Mouse (Mus musculus) liver, adult 2 months (tissue): ENCODE measurements at regions not wholly inside any gene's neighbourhood (a gene's known extent, or its start where the extent isn't known, plus 50 kb on each side); places are given as distances from the start of the nearest gene placed in this dataset.

Experiments
- DNase-seq: peaks from one replicate; pipeline ENCODE4 v3.0.0-alpha.2; 2011; ENCODE audit warnings: low read depth, low spot score; ENCODE audit errors: extremely low read depth
- H3K27ac ChIP-seq: fragments of 200-500 bp; replicated peaks from 2 replicates; pipeline ENCODE4 v1.5.1; 2012; ENCODE audit warnings: low read depth, mild to moderate bottlenecking, control low read depth, inconsistent platforms, low read length; ENCODE audit not compliant: insufficient read depth
- H3K27me3 ChIP-seq: fragments of 200-500 bp; 2 replicates; pipeline ENCODE4 v1.6.1; 2012; ENCODE audit warnings: mild to moderate bottlenecking, moderate library complexity, low read length, inconsistent platforms; ENCODE audit not compliant: control insufficient read depth, insufficient read depth
- H3K36me3 ChIP-seq: fragments of 200-500 bp; 2 replicates; pipeline ENCODE4 v1.6.1; 2012; ENCODE audit warnings: low read length, inconsistent platforms; ENCODE audit not compliant: control insufficient read depth, insufficient read depth
- H3K4me1 ChIP-seq: fragments of 200-500 bp; 2 replicates; pipeline ENCODE4 v1.6.1; 2011; ENCODE audit warnings: low read length; ENCODE audit not compliant: control insufficient read depth, insufficient read depth
- H3K4me3 ChIP-seq: fragments of 200-500 bp; 2 replicates; pipeline ENCODE4 v1.5.1; 2011; ENCODE audit warnings: low read depth, mild to moderate bottlenecking, control low read depth, low read length, moderate library complexity; ENCODE audit not compliant: insufficient read depth
- H3K79me2 ChIP-seq: fragments of 200-500 bp; 2 replicates; pipeline ENCODE4 v1.6.1; 2012; ENCODE audit warnings: inconsistent platforms, mild to moderate bottlenecking, low read length, moderate library complexity; ENCODE audit not compliant: control insufficient read depth, insufficient read depth
- H3K9ac ChIP-seq: fragments of 200-500 bp; 2 replicates; pipeline ENCODE4 v1.6.1; 2012; ENCODE audit warnings: low read depth, mild to moderate bottlenecking, control low read depth, inconsistent platforms, low read length
- CTCF ChIP-seq: fragments of 200-500 bp; IDR thresholded peaks from 2 replicates; pipeline ENCODE4 v1.5.1; 2011; ENCODE audit warnings: low read depth, low read length, control low read depth
- POLR2A ChIP-seq: fragments of 200-500 bp; IDR thresholded peaks from 2 replicates; pipeline ENCODE4 v1.6.1; 2011; ENCODE audit warnings: low read length, control low read depth; ENCODE audit not compliant: insufficient read depth; ENCODE audit errors: extremely low read depth
- WGBS: fragments of 180-500 bp; shearing (Covaris S2); methylation state at CpG from one replicate; pipeline ENCODE4 v1.1.7; 2018; 5-methylcytosine and 5-hydroxymethylcytosine counted together

DNA sequence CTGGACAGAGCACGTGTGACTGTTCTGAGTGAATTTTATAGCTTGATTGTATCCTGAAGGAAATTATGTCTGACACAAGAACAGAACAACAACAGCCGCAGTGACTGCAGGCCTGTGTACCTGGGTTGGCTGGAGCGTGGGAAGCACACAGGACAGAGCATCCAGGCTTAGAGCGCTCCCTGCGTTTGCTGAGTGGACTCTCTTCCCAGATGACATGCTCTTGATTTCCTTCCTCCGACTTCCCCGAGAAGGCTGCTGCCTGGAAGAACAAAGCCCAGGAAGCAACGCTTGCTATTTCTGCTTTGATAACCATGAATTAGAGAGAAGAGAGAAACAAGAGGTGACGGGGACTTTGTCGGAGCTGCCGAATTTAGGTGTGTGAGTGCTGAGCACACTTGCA lies 532.2 kb downstream of the 1810013L24Rik start:
- no peak for DNase-seq
- Histone ChIP-seq H3K27me3 (no peaks in the 10 kb centered on the region), H3K79me2 (no peaks in the 10 kb centered on the region), H3K9ac (no peak overlapping the region), H3K27ac (no peak overlapping the region), H3K36me3 (no peaks in the 10 kb centered on the region), H3K4me1 (no peaks in the 10 kb centered on the region), H3K4me3 (no peak overlapping the region)
- WGBS, result 51% methylated on average over 11 of the region's 11 CpGs
- no peak for TF ChIP-seq POLR2A
- no peak for TF ChIP-seq CTCF

DNA sequence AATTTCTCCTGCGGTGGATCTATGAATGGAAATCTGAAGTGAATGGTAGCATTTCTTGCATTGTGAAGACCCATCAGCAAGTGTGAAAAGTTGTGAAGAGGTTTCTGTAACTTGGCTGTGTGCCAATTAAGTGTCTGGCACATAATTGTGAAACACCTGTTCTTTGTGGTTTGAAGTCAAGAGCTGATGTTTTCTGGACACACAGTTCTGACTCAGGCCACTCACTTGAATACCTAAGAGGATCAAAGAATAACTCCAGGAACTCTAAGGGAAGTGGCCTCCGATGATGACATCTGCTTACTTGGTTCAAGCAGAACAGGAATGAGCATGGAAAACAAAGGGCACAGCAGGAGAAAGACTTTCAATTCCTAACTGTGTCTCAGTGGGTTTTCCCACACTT lies 534.2 kb downstream of the 1810013L24Rik start:
- Histone ChIP-seq H3K4me1 (no peaks in the 10 kb centered on the region), H3K79me2 (no peaks in the 10 kb centered on the region), H3K27me3 (no peaks in the 10 kb centered on the region), H3K36me3 (no peaks in the 10 kb centered on the region), H3K27ac (no peak overlapping the region), H3K9ac (no peak overlapping the region), H3K4me3 (no peak overlapping the region)
- WGBS, result 55% methylated on average over 2 of the region's 2 CpGs
- TF ChIP-seq POLR2A, result no peak
- DNase-seq, result no peak

DNA sequence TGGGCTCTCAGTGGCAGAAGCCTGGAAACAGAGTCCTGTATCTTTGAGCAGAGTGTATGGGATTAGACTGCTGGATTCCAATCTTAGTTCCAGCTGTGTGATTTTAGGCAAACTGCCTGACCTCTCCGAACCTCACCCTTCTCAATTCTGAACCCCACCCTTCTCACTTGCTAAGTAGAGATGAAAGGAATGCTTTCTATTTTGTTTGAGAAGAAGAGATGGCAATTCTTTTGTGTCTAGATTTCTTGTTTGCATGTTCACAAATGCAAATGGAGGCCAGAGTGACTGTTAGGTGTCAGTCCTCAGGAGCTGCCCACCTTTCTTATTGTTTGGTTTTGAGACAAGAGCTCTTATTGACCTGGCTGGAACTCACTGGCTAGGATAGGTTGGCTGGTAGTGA lies 561.1 kb downstream of the 1810013L24Rik start:
- TF ChIP-seq CTCF, result no peak
- no peak overlapping the region for H3K4me3 ChIP-seq
- no peaks in the 10 kb centered on the region for H3K79me2 ChIP-seq
- H3K27me3 ChIP-seq, result no peaks in the 10 kb centered on the region
- WGBS, result 50% methylated on average over 1 of the region's 1 CpGs
- no peaks in the 10 kb centered on the region for H3K4me1 ChIP-seq
- no peak overlapping the region for H3K9ac ChIP-seq
- H3K27ac ChIP-seq, result no peak overlapping the region
- no peaks in the 10 kb centered on the region for H3K36me3 ChIP-seq
- DNase-seq, result no peak

DNA sequence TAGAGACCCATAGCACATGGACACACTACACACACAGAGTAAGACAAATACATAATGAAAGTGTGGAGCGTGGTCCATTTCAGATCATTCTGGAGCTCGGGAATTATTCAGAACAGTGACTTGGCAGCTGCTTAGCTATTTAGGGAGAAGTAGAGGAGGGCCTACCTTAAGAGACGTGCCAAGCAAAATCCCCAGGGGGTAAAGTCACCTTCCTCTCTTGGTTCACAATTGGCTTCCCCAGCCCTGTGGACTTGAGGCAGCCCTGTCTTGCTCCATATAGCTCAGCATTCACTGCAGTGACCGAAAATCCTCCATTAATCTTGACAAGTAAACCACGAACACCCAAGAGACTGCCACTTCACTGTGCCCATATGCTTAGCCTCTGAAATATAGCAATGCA lies 574.8 kb downstream of the 1810013L24Rik start:
- H3K36me3 ChIP-seq, result no peaks in the 10 kb centered on the region
- H3K27ac ChIP-seq, result no peak overlapping the region
- no peaks in the 10 kb centered on the region for H3K27me3 ChIP-seq
- WGBS, result 68% methylated on average over 5 of the region's 5 CpGs
- no peak overlapping the region for H3K9ac ChIP-seq
- H3K4me1 ChIP-seq, result no peaks in the 10 kb centered on the region
- no peaks in the 10 kb centered on the region for H3K79me2 ChIP-seq
- TF ChIP-seq POLR2A, result no peak
- TF ChIP-seq CTCF, result no peak
- no peak overlapping the region for H3K4me3 ChIP-seq
- DNase-seq, result no peak

DNA sequence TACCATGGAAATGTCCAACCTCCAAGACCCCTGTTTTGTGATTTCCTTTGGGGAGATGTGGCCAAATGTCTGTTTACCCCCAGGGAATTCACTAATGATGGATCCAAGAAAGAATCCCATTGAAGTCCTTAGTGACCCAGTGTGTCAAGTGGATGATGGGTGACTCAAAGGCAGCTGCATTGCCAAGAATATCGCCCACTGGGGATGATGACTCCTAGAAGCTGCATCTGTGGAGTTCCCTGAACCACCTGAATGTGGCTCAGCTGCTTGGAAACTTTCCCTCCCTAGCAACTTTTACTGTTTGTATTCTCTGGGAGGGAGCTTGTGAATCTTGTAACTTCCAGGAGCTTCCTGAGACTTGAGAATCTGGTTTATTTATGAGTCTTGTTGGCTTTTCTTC lies 578.3 kb downstream of the 1810013L24Rik start:
- 70% methylated on average over 1 of the region's 1 CpGs for WGBS
- H3K9ac ChIP-seq, result no peak overlapping the region

DNA sequence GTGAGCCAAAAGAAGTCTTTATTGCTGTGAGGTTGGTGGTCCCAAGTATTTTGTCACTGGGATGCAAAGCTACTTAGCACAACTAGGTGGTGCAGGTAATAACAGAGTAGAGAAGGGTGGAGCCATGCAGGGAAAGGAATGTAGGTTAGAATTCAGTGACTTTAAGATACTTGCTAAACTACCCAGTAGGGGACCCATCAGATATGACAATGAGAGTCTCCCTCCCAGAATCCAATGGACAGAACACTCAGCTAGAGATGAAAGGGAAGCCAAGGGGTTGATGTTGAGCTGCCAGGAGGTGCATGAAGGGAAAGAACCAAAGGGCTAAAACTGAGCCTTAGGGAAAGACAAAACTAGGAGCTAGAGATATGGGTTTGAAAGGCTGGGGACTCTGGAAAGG lies 564.9 kb downstream of the Grin2a start:
- TF ChIP-seq CTCF (no peak), POLR2A (no peak)
- H3K27me3 ChIP-seq, result no peaks in the 10 kb centered on the region

More for the DNA sequence above, 578.3 kb downstream of the 1810013L24Rik start:
- H3K79me2 ChIP-seq, result no peaks in the 10 kb centered on the region
- TF ChIP-seq CTCF (no peak), POLR2A (no peak)
- no peak overlapping the region for H3K27ac ChIP-seq
- H3K4me1 ChIP-seq, result no peaks in the 10 kb centered on the region
- H3K36me3 ChIP-seq, result no peaks in the 10 kb centered on the region
- no peak for DNase-seq
- no peaks in the 10 kb centered on the region for H3K27me3 ChIP-seq
- H3K4me3 ChIP-seq, result no peak overlapping the region

More for the DNA sequence above, 564.9 kb downstream of the Grin2a start:
- Histone ChIP-seq H3K4me3 (no peak overlapping the region), H3K27ac (no peak overlapping the region), H3K9ac (no peak overlapping the region), H3K36me3 (no peaks in the 10 kb centered on the region), H3K79me2 (no peaks in the 10 kb centered on the region), H3K4me1 (no peaks in the 10 kb centered on the region)
- no peak for DNase-seq
